Comparison of ENCODE assay signal across 16 mouse cellular contexts in the genomic region with DNA sequence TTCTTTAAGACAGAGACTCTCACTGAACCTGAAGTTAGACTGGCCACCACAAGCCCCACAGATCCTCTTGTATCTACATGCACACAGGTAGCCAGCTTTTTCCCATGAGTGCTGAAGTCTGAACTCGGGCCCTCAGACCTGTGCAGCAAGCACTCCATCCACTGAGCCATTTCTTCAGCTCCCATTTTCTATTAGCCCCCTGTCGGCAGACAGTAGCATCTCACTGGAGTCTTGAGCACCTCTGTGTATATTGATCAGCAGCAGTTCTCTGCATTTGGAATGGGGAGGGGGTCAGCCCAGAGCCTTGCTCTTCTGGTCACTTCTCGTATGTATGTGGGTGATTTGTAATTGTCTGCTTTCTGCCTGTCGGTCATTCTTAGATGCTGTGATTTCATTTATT. TPM values are rescaled to one million over a fixed set of nuclear protein-coding genes. Genes with fewer than 3 reads are reported as not detected.
DNase-seq lines count a peak whose midpoint lies in the region; ATAC-seq and TF ChIP-seq lines count a peak whose summit lies in the region.
"Had no signal": no experiment of that assay in that cellular context is flagged by ENCODE, and none has a peak within 500 bp of the region (broad histone marks: within the 10 kb centered on the region; RNA-seq: fewer than 3 reads in every experiment).

No protein-coding gene starts in this region.

- H3K27ac ChIP-seq in cerebellum, adult 2 months (ENCODE audit: insufficient read depth, low read length), result no peak overlapping the region
- no peak overlapping the region for H3K27ac ChIP-seq in layer of hippocampus, adult 2 months
- H3K27ac ChIP-seq: hindbrain, embryonic 15.5 days; midbrain, embryonic 10.5 days had no signal

- ATAC-seq in megakaryocyte progenitor cell, adult 5-6 weeks (replicated peaks; ENCODE audit: poor library complexity), result peak; percentile 42; the same call in 1 of the 2 replicates

- 0 out of 2 replicates have a peak, but pooled peaks have one; percentile 18 for TF ChIP-seq CTCF in cerebellum, adult 2 months (IDR thresholded peaks at IDR 0.05; ENCODE audit: borderline replicate concordance, insufficient read depth, low read depth, low read length)
- peak; percentile 70 for TF ChIP-seq CTCF in layer of hippocampus, adult 2 months (conservative IDR thresholded peaks at IDR 0.05)

- H3K4me3 ChIP-seq in cerebellum, adult 2 months (replicated peaks; ENCODE audit: insufficient read depth, low read depth, low read length), result no peak overlapping the region
- H3K4me3 ChIP-seq in layer of hippocampus, adult 2 months, result no peak overlapping the region
- H3K4me3 ChIP-seq: erythroblast, embryonic 14.5 days; hindbrain, embryonic 15.5 days; midbrain, embryonic 10.5 days had no signal

- 69% methylated on average over 4 of the region's 4 CpGs for WGBS in cerebellum, adult 2 months

- no peak for TF ChIP-seq POLR2A in cerebellum, adult 2 months (IDR thresholded peaks at IDR 0.05; ENCODE audit: borderline replicate concordance, insufficient read depth, low read length)

- DNase-seq in cerebellum, adult 2 months, result no peak
- DNase-seq in cerebellum, postnatal 4 days (ENCODE audit: low spot score in 2 of 2), result no peak
- DNase-seq in layer of hippocampus, adult 2 months (ENCODE audit: low spot score in 2 of 2), result no peak
- DNase-seq in layer of hippocampus, postnatal 36 days, result no peak
- DNase-seq in T-cell, adult 2 months (ENCODE audit: low spot score), result peak; percentile 12
- DNase-seq in c-Kit-positive CD71-positive TER-119-positive erythroid progenitor cells, embryonic 14.5 days (ENCODE audit: low spot score), result no peak
- DNase-seq in heart, postnatal 14 days, result no peak
- DNase-seq: B cell, adult 2 months; cerebellum, adult 11 months; gastrocnemius, postnatal 25 days had no signal

- intact Hi-C loops in heart, postnatal 14 days (cut with DNase I), result no loop called here

- H3K27me3 ChIP-seq in cerebellum, adult 2 months (ENCODE audit: control insufficient read depth, insufficient read depth, low read length), result no peaks in the 10 kb centered on the region
- H3K27me3 ChIP-seq: hindbrain, embryonic 15.5 days had no signal

- H3K4me1 ChIP-seq in cerebellum, adult 2 months (ENCODE audit: control insufficient read depth, insufficient read depth, low read length), result peaks cover 6% of the 10 kb centered on the region; the same call in 1 of the 2 replicates
- H3K4me1 ChIP-seq: midbrain, embryonic 10.5 days had no signal

RNA-seq across cellular contexts. Expression of gene Clcn7, which starts 6.8 kb away (rescaled TPM):
- 50.3 and 52.7 TPM in 2 replicates for polyA plus RNA-seq in cerebellum, adult 2 months (2012; rRNA removed)
- 10 to 100 TPM; 53.5 to 55.7 TPM for total RNA-seq in layer of hippocampus, adult 2 months (2021)
- 10 to 100 TPM; 52.3 to 53.0 TPM for total RNA-seq in layer of hippocampus, postnatal 36 days (2021)
- total RNA-seq in megakaryocyte progenitor cell, adult 5-6 weeks (2015), result 7.3 and 7.8 TPM in 2 replicates
- total RNA-seq in megakaryocyte progenitor cell, adult 5-6 weeks (2017), result 8.1 and 9.6 TPM in 2 replicates
- 10 to 100 TPM; 27.5 to 28.9 TPM for total RNA-seq in heart, postnatal 14 days (2021)

RNA-seq across cellular contexts. Expression of gene Ptx4, which starts 19.4 kb away (rescaled TPM):
- 0.11 TPM in 1 of 2 replicates, not detected in the other for polyA plus RNA-seq in cerebellum, adult 2 months (2012; rRNA removed)
- total RNA-seq in layer of hippocampus, adult 2 months (2021), result 1 to 10 TPM; 2.6 to 2.8 TPM
- 1 to 10 TPM; 2.3 to 2.5 TPM for total RNA-seq in layer of hippocampus, postnatal 36 days (2021)
- not detected in 2 replicates for total RNA-seq in megakaryocyte progenitor cell, adult 5-6 weeks (2015)
- total RNA-seq in megakaryocyte progenitor cell, adult 5-6 weeks (2017), result not detected in 2 replicates
- 1 to 10 TPM; 4.6 to 7.2 TPM for total RNA-seq in heart, postnatal 14 days (2021)
- polyA plus RNA-seq: erythroblast, embryonic 14.5 days; hindbrain, embryonic 15.5 days; midbrain, embryonic 10.5 days; urinary bladder, adult 2 months had no signal

RNA-seq across cellular contexts. Expression of gene Ccdc154, which starts 22.3 kb away (rescaled TPM):
- 0.06 and 0.10 TPM in 2 replicates for polyA plus RNA-seq in cerebellum, adult 2 months (2012; rRNA removed)
- total RNA-seq in layer of hippocampus, adult 2 months (2021), result under 1 TPM in 1 of 2 experiments, not detected in 1; 0.28 TPM
- total RNA-seq in layer of hippocampus, postnatal 36 days (2021), result under 1 TPM; 0.15 TPM
- total RNA-seq in megakaryocyte progenitor cell, adult 5-6 weeks (2015), result not detected in 2 replicates
- total RNA-seq in megakaryocyte progenitor cell, adult 5-6 weeks (2017), result 0.14 TPM in 1 of 2 replicates, not detected in the other
- total RNA-seq in heart, postnatal 14 days (2021), result not detected
- total RNA-seq: gastrocnemius, postnatal 25 days had no signal
- polyA plus RNA-seq: erythroblast, embryonic 14.5 days; hindbrain, embryonic 15.5 days; limb, embryonic 11.5 days; midbrain, embryonic 10.5 days had no signal

RNA-seq across cellular contexts. Expression of gene Telo2, which starts 24.2 kb away (rescaled TPM):
- polyA plus RNA-seq in cerebellum, adult 2 months (2012; rRNA removed), result 39.5 and 43.7 TPM in 2 replicates
- total RNA-seq in layer of hippocampus, adult 2 months (2021), result 10 to 100 TPM; 36.9 to 42.8 TPM
- 10 to 100 TPM; 36.6 to 37.8 TPM for total RNA-seq in layer of hippocampus, postnatal 36 days (2021)
- 15.5 and 31.2 TPM in 2 replicates for total RNA-seq in megakaryocyte progenitor cell, adult 5-6 weeks (2015)
- total RNA-seq in megakaryocyte progenitor cell, adult 5-6 weeks (2017), result 28.8 and 35.5 TPM in 2 replicates
- total RNA-seq in heart, postnatal 14 days (2021), result 10 to 100 TPM; 11.2 to 13.3 TPM

RNA-seq across cellular contexts. Expression of gene Gm38655, which starts 35.3 kb away (rescaled TPM):
- not detected in 2 replicates for polyA plus RNA-seq in cerebellum, adult 2 months (2012; rRNA removed)
- not detected for total RNA-seq in layer of hippocampus, adult 2 months (2021)
- not detected for total RNA-seq in layer of hippocampus, postnatal 36 days (2021)
- not detected in 2 replicates for total RNA-seq in megakaryocyte progenitor cell, adult 5-6 weeks (2015)
- not detected in 2 replicates for total RNA-seq in megakaryocyte progenitor cell, adult 5-6 weeks (2017)
- not detected for total RNA-seq in heart, postnatal 14 days (2021)
- total RNA-seq: gastrocnemius, postnatal 25 days had no signal
- polyA plus RNA-seq: erythroblast, embryonic 14.5 days; hindbrain, embryonic 15.5 days; limb, embryonic 11.5 days; midbrain, embryonic 10.5 days; urinary bladder, adult 2 months had no signal
